Mouse (Mus musculus) layer of hippocampus, postnatal 25 days (tissue): ENCODE results near the gene Fbxl8. TPM values are rescaled to one million over a fixed set of nuclear protein-coding genes. Genes with fewer than 3 reads are reported as not detected.
A peak's percentile ranks its signal among the peaks of the same experiment; 100 is the strongest.

Source experiments
- DNase-seq, 2 experiments: peaks; one replicate each; pipeline ENCODE4 v3.0.0; 2022; ENCODE audit warnings: mixed read lengths in 2 of 2, low spot score in 1 of 2; ENCODE audit errors: extremely low spot score in 1 of 2
- total RNA-seq, 2 experiments: library from RNA; stranded (reverse); gene quantifications; 2 replicates each; pipeline ENCODE4 v1.2.3; 2021

Gene Fbxl8
- total RNA-seq, 2 experiments from 2014 or later = 0.69 to 0.94 TPM

DNA sequence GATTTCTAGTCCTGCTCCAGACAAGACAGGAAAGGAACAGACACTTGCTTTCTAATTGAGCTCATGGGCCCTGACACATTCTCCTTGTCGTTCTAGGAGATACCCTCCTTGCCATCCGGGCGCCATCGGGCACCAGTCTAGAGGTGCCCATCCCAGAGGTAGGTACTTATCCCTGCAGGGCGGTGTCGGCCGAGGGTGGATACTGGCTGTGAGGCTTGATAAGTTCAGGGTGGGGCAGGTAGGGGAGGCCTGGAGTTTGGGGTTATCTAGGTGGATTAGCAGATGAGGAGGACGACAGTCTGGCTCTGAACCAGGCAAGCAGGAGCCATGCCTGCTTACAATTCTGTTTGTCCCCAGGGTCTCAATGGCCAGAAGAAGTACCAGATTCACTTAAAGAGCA is 35.5 kb downstream of the Fbxl8 start:
- DNase-seq = no peak

DNA sequence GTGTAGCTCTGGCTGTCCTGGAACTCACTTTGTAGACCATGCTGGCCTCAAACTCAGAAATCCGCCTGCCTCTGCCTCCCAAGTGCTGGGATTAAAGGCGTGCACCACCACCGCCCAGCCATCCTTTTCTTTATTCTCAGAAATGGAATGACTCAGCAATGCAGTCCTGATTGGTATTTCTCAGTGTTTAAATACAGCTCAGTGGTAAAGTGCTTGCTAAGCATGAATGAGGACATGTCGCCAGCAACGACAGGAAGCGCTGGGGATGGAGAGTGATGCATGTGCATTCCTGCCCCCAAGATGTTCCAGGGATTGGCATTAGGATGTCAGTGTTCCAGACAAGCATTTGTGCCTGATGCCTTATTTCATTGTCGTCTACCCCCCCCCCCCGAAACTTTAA is 38.9 kb downstream of the Fbxl8 start:
- no peak for DNase-seq

GRCm38 (mm10) chr8:105303874-105304273 is 39.4 kb downstream of the Fbxl8 start:
- DNase-seq = no peak

- DNase-seq = no peak
These were observed 40.1 kb downstream of the Fbxl8 start for GRCm38 (mm10) chr8:105304325-105305210.

- DNase-seq = peak in 1 of 2 experiments; percentile 54
These were observed 41.0 kb downstream of the Fbxl8 start, which contains the start of gene Elmo3 for GRCm38 (mm10) chr8:105305211-105306145. Gene Elmo3, plus strand, starts transcription at chr8:105305601.

DNA sequence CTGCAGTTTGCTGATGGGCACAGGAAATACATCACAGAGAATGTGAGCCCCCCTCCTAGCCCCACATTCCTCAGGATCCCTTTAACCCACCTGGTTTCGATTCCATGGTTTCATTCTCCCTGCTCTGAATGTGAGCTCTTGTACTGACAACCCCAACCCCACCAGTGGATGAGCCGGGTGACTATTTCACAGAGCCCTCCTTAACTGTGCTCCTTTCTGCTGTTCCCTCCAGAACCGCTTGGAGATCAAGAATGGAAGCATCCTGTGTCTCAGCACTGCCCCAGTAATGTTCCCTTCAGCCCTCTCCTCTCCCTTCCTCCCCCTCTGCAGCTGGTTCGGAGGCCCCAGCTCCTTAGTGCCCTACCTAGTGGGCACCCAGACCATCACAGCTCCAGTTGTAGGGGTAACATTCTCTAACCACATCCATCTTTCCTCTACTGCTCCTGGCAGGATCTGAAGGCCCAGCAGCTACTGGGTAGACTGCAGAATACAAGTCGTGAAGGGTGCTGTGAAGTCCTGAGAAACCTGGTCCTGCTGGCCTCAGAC is 41.8 kb downstream of the Fbxl8 start:
- DNase-seq = no peak

DNA sequence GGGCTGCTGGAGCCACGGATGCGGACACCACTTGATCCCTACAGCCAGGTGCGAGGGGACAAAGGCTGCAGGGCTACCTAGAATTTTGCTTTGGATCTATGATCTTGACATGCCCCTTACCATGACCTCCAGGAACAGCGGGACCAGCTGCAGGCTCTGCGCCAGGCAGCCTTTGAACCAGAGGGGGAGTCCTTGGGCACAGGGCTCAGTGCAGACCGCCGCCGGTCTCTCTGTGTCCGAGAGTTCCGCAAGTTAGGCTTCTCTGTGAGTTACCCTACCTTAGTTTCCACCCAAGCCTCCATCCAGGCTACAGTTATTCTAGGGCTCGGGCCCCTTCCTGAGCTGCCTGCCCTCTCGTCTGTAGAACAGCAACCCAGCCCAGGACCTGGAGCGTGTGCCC is 43.2 kb downstream of the Fbxl8 start:
- DNase-seq = no peak

GRCm38 (mm10) chr8:105308428-105308827 is 44.0 kb downstream of the Fbxl8 start:
- DNase-seq = no peak

- no peak for DNase-seq
These were observed 44.8 kb downstream of the Fbxl8 start for GRCm38 (mm10) chr8:105309142-105309847.

GRCm38 (mm10) chr8:105310118-105310517 is 45.7 kb downstream of the Fbxl8 start:
- DNase-seq = no peak

DNA sequence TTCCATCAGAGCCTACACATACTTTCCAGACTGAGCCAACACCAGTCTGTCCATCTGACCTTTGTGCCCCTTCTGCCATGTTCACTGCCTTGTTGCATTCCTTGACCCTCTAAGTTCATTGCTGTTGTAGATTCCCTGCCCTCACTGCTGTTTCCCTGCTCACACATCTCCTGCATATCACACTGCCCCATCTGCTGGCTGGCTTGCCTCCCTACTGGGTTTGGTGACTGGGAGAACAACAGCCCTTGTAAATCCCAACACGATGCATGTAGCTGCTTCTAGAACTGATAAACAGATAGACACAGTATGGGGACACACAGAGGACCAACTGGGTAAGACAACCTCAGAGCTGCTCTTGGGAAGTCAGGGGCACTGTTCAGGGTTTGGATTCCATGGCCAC is 47.3 kb downstream of the Fbxl8 start:
- no peak for DNase-seq

- no peak for DNase-seq
These were observed 48.5 kb downstream of the Fbxl8 start for GRCm38 (mm10) chr8:105312891-105313481.

- no peak for DNase-seq
These were observed 49.4 kb downstream of the Fbxl8 start for GRCm38 (mm10) chr8:105313622-105314402.

DNA sequence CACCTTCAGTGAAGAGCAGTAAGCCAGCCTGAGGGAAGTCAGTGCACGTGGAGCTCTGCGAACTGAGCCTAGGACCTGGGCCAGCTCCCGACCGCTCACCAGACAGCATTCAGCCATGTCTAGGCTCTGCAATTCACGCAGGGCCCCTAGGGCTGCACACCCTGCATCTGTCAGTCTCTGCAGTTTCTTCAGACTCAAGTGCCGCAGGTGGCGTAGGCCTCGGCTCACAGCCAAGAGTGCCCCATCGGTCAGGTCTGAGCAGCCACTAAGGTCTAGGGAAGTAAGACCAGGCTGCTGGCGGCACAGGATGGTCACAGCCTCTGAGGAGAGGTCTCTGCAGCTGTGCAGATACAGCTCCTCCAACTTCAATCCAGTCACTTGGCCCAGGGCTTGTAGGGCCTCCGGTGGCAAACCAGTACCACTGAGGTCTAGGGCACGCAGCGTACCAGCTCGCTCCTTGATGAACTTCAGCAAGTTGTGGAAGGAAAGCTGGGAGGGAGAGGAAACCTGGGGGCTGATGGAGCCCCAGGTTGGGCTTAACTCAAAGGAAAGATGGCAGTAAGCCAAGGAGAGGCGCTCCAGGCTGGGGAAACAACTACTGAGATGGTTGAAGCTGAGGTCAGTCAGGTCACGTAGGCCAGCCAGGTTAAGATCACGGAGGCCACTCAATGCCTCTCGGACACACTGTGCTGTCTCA is 50.8 kb downstream of the Fbxl8 start:
- DNase-seq = no peak

DNA sequence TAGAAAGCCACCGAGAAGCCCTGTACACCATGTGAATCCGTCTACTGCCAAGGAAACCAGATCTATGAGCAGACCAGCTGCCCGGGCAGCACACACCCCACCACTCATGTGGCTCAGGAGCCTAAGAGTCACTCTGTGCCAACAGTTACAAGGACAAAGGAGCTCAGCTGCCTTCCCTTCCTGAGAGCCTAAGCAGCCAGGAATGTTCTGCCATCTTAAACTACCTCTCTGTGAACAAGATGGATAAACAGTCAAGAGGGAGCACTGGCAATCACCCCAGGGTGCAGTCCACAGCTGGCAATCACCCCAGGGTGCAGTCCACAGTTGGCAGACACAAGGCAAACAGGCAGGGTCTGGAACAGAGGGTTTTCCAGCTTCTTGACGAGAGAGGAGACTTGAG is 53.5 kb downstream of the Fbxl8 start:
- DNase-seq = no peak

DNA sequence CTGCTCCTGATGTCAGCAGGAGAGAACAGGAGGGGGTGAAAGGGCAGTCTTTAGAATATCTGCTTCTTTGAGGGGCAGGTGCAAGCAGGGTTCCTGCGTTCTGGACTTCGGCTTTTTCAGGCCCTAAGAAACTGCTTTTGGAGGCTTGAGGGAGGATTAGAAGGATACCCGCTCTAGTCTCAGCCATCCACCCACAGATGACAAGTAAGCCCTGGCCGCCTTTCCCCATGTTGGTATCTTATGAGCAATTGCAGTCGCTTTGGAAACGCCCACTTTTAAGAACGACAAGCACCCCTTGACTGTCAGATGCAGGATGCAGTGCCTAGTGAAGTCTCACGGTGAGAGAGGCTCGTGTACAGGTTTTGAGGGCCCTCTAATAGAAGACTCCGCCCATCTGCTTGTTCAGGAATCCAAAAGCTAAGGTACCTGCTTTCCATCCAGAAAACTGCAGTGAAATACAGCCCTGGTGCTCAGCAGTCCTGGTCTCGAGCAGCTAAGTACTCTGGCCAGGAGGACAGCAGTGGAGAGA is 54.3 kb downstream of the Fbxl8 start:
- no peak for DNase-seq
